ENCODE assay signal across 9 mouse cellular contexts in genomic region chr3:108402528-108402920, GRCm38 (mm10). TPM values are rescaled to one million over a fixed set of nuclear protein-coding genes. Genes with fewer than 3 reads are reported as not detected.
DNase-seq lines count a peak whose midpoint lies in the region; ATAC-seq and TF ChIP-seq lines count a peak whose summit lies in the region.
"Had no signal": no experiment of that assay in that cellular context is flagged by ENCODE, and none has a peak within 500 bp of the region (broad histone marks: within the 10 kb centered on the region; RNA-seq: fewer than 3 reads in every experiment).

No protein-coding gene starts in this region.

- no peak overlapping the region for H3K4me2 ChIP-seq in kidney, embryonic 16.5 days (replicated peaks; ENCODE audit: low read depth, low read length)
- H3K4me2 ChIP-seq in forebrain, embryonic 12.5 days, result no peak overlapping the region
- H3K4me2 ChIP-seq in hindbrain, postnatal 0 days (ENCODE audit: low read depth, low read length), result peak overlapping the region; percentile 22; the same call in 1 of the 2 replicates
- no peak overlapping the region for H3K4me2 ChIP-seq in stomach, embryonic 15.5 days

- no peak overlapping the region for H3K9ac ChIP-seq in kidney, embryonic 16.5 days (replicated peaks; ENCODE audit: low read length)
- no peak overlapping the region for H3K9ac ChIP-seq in forebrain, embryonic 12.5 days
- H3K9ac ChIP-seq in hindbrain, postnatal 0 days (replicated peaks; ENCODE audit: low read length), result no peak overlapping the region; the same call in 1 of the 2 replicates
- H3K9ac ChIP-seq in stomach, embryonic 15.5 days, result no peak overlapping the region

- H3K27ac ChIP-seq in kidney, embryonic 16.5 days (ENCODE audit: low read length), result no peak overlapping the region
- H3K27ac ChIP-seq in forebrain, embryonic 12.5 days, result peak overlapping the region; percentile 15; the same call in 1 of the 2 replicates
- H3K27ac ChIP-seq in hindbrain, postnatal 0 days, result peak overlapping the region; percentile 77
- H3K27ac ChIP-seq in stomach, embryonic 15.5 days, result peak overlapping the region; percentile 48

- TF ChIP-seq CTCF in hindbrain, postnatal 0 days (IDR thresholded peaks at IDR 0.05; ENCODE audit: low read depth), result no peak

- no peaks in the 10 kb centered on the region for H3K9me3 ChIP-seq in kidney, embryonic 16.5 days (ENCODE audit: low read length)
- no peaks in the 10 kb centered on the region for H3K9me3 ChIP-seq in forebrain, embryonic 12.5 days
- no peaks in the 10 kb centered on the region for H3K9me3 ChIP-seq in hindbrain, postnatal 0 days (ENCODE audit: low read length)
- H3K9me3 ChIP-seq in stomach, embryonic 15.5 days, result no peaks in the 10 kb centered on the region

- ATAC-seq in kidney, embryonic 16.5 days (ENCODE audit: low FRiP score, low TSS enrichment), result no peak
- ATAC-seq in forebrain, embryonic 12.5 days (ENCODE audit: low FRiP score), result no peak
- ATAC-seq in hindbrain, postnatal 0 days, result no peak
- no peak for ATAC-seq in stomach, embryonic 15.5 days (ENCODE audit: insufficient read depth, low FRiP score, low read depth)

- 89% methylated on average over 15 of the region's 15 CpGs for WGBS in kidney, embryonic 16.5 days
- 89% methylated on average over 15 of the region's 15 CpGs for WGBS in forebrain, embryonic 12.5 days
- WGBS in hindbrain, postnatal 0 days, result 41% methylated on average over 15 of the region's 15 CpGs
- 89% methylated on average over 15 of the region's 15 CpGs for WGBS in stomach, embryonic 15.5 days

- peak; percentile 34 for DNase-seq in kidney, postnatal 10 days
- DNase-seq in hindbrain, postnatal 0 days (ENCODE audit: low spot score), result peak; percentile 68
- DNase-seq in liver, result no peak
- no peak for DNase-seq in spleen, postnatal 36 days (ENCODE audit: low spot score in 2 of 2)

- peaks cover 48% of the 10 kb centered on the region for H3K36me3 ChIP-seq in kidney, embryonic 16.5 days (ENCODE audit: insufficient read depth, low read length)
- peaks cover 88% of the 10 kb centered on the region for H3K36me3 ChIP-seq in forebrain, embryonic 12.5 days (replicated peaks)
- peaks cover 55% of the 10 kb centered on the region for H3K36me3 ChIP-seq in hindbrain, postnatal 0 days (ENCODE audit: insufficient read depth, low read length)
- peaks cover 8% of the 10 kb centered on the region; the same call in 1 of the 2 replicates for H3K36me3 ChIP-seq in stomach, embryonic 15.5 days

- no peak overlapping the region for H3K4me3 ChIP-seq in kidney, embryonic 16.5 days (ENCODE audit: low read length)
- no peak overlapping the region for H3K4me3 ChIP-seq in forebrain, embryonic 12.5 days (replicated peaks)
- H3K4me3 ChIP-seq in hindbrain, postnatal 0 days (ENCODE audit: low read length), result no peak overlapping the region
- no peak overlapping the region for H3K4me3 ChIP-seq in stomach, embryonic 15.5 days (replicated peaks)

- H3K4me1 ChIP-seq in kidney, embryonic 16.5 days (ENCODE audit: insufficient read depth, low read length), result peaks cover 25% of the 10 kb centered on the region
- H3K4me1 ChIP-seq in forebrain, embryonic 12.5 days, result peaks cover 38% of the 10 kb centered on the region
- peaks cover 5% of the 10 kb centered on the region; the same call in 1 of the 2 replicates for H3K4me1 ChIP-seq in hindbrain, postnatal 0 days (ENCODE audit: insufficient read depth, low read length)
- H3K4me1 ChIP-seq in stomach, embryonic 15.5 days, result 0 out of 2 replicates have a peak, but pooled peaks cover 3% of the 10 kb centered on the region

- no peaks in the 10 kb centered on the region for H3K27me3 ChIP-seq in kidney, embryonic 16.5 days (ENCODE audit: insufficient read depth, low read length)
- H3K27me3 ChIP-seq in forebrain, embryonic 12.5 days, result no peaks in the 10 kb centered on the region
- no peaks in the 10 kb centered on the region for H3K27me3 ChIP-seq in hindbrain, postnatal 0 days (ENCODE audit: insufficient read depth, low read length)
- H3K27me3 ChIP-seq in stomach, embryonic 15.5 days (replicated peaks), result no peaks in the 10 kb centered on the region

RNA-seq across cellular contexts. Expression of gene Celsr2, which starts 12.8 kb away (rescaled TPM):
- polyA plus RNA-seq in kidney, embryonic 16.5 days (2015; fragmentation: Nextera tagmentation; extraction: Ambion mirVana), result 21.7 and 22.1 TPM in 2 replicates
- 60.4 and 61.3 TPM in 2 replicates for polyA plus RNA-seq in forebrain, embryonic 12.5 days (2016; fragmentation: Nextera tagmentation; extraction: Ambion mirVana)
- total RNA-seq in hindbrain, postnatal 0 days (2014; rRNA removed), result 94.8 and 95.3 TPM in 2 replicates
- polyA plus RNA-seq in hindbrain, postnatal 0 days (2015; fragmentation: Nextera tagmentation; extraction: Ambion mirVana), result 28.1 and 30.6 TPM in 2 replicates
- polyA plus RNA-seq in stomach, embryonic 15.5 days (2015; fragmentation: Nextera tagmentation; extraction: Ambion mirVana), result 12.2 and 13.6 TPM in 2 replicates

RNA-seq across cellular contexts. Expression of gene Psrc1, which starts 18.9 kb away (rescaled TPM):
- polyA plus RNA-seq in kidney, embryonic 16.5 days (2015; fragmentation: Nextera tagmentation; extraction: Ambion mirVana), result 47.6 and 48.8 TPM in 2 replicates
- polyA plus RNA-seq in forebrain, embryonic 12.5 days (2016; fragmentation: Nextera tagmentation; extraction: Ambion mirVana), result 82.6 and 83.1 TPM in 2 replicates
- total RNA-seq in hindbrain, postnatal 0 days (2014; rRNA removed), result 11.0 and 15.0 TPM in 2 replicates
- 8.4 and 11.0 TPM in 2 replicates for polyA plus RNA-seq in hindbrain, postnatal 0 days (2015; fragmentation: Nextera tagmentation; extraction: Ambion mirVana)
- polyA plus RNA-seq in stomach, embryonic 15.5 days (2015; fragmentation: Nextera tagmentation; extraction: Ambion mirVana), result 34.9 and 38.9 TPM in 2 replicates
- total RNA-seq: liver, adult 2 months had no signal

RNA-seq across cellular contexts. Expression of gene Mybphl, which starts 37.8 kb away (rescaled TPM):
- 0.14 TPM in 1 of 2 replicates, not detected in the other for polyA plus RNA-seq in kidney, embryonic 16.5 days (2015; fragmentation: Nextera tagmentation; extraction: Ambion mirVana)
- polyA plus RNA-seq in forebrain, embryonic 12.5 days (2016; fragmentation: Nextera tagmentation; extraction: Ambion mirVana), result 0.15 and 0.31 TPM in 2 replicates
- 0.36 TPM in 1 of 2 replicates, not detected in the other for total RNA-seq in hindbrain, postnatal 0 days (2014; rRNA removed)
- 0.11 and 0.19 TPM in 2 replicates for polyA plus RNA-seq in hindbrain, postnatal 0 days (2015; fragmentation: Nextera tagmentation; extraction: Ambion mirVana)
- polyA plus RNA-seq in stomach, embryonic 15.5 days (2015; fragmentation: Nextera tagmentation; extraction: Ambion mirVana), result not detected in 2 replicates
- total RNA-seq: granulocyte monocyte progenitor cell, adult 5-6 weeks; liver, adult 2 months had no signal
- polyA plus RNA-seq: liver, adult 2 months had no signal

RNA-seq across cellular contexts. Expression of gene Sars, which starts 42.5 kb away (rescaled TPM):
- 134 and 142 TPM in 2 replicates for polyA plus RNA-seq in kidney, embryonic 16.5 days (2015; fragmentation: Nextera tagmentation; extraction: Ambion mirVana)
- polyA plus RNA-seq in forebrain, embryonic 12.5 days (2016; fragmentation: Nextera tagmentation; extraction: Ambion mirVana), result 186 and 205 TPM in 2 replicates
- total RNA-seq in hindbrain, postnatal 0 days (2014; rRNA removed), result 122 and 137 TPM in 2 replicates
- polyA plus RNA-seq in hindbrain, postnatal 0 days (2015; fragmentation: Nextera tagmentation; extraction: Ambion mirVana), result 214 and 223 TPM in 2 replicates
- polyA plus RNA-seq in stomach, embryonic 15.5 days (2015; fragmentation: Nextera tagmentation; extraction: Ambion mirVana), result 124 and 142 TPM in 2 replicates

Comparison
In these comparisons a context has a peak if more than half of its experiments do, and no peak if none do; other contexts are left out.
1. DNase-seq: peak in kidney, postnatal 10 days (single experiment) and hindbrain, postnatal 0 days (single experiment); none in liver (single experiment) and spleen, postnatal 36 days (0 of 2).